Mouse (Mus musculus) embryonic facial prominence, embryonic 14.5 days (tissue): ENCODE measurements around the gene Klhl22. TPM values are rescaled to one million over a fixed set of nuclear protein-coding genes. Genes with fewer than 3 reads are reported as not detected.

Experiments
- ATAC-seq: fragments of 200-750 bp; cut with Nextera tagmentation; 2 replicates; pipeline ENCODE4 v1.8.0; 2017; ENCODE audit warnings: low read depth, moderate number of reproducible peaks, moderate TSS enrichment
- DNase-seq: peaks from one replicate; pipeline ENCODE4 v3.0.0-alpha.2; 2015; ENCODE audit warnings: low spot score
- H3K27ac ChIP-seq: fragments of 300-500 bp; sonication (generic); replicated peaks from 2 replicates; pipeline ENCODE4 v1.5.1; 2014; ENCODE audit warnings: low read depth, mild to moderate bottlenecking, low read length, moderate library complexity
- H3K27me3 ChIP-seq: fragments of 300-500 bp; sonication (generic); replicated peaks from 2 replicates; pipeline ENCODE4 v1.6.1; 2014; ENCODE audit warnings: low read length; ENCODE audit not compliant: control insufficient read depth, insufficient read depth
- H3K36me3 ChIP-seq: fragments of 300-500 bp; sonication (generic); 2 replicates; pipeline ENCODE4 v1.6.1; 2014; ENCODE audit warnings: low read length, mixed read lengths; ENCODE audit not compliant: control insufficient read depth, insufficient read depth
- H3K4me1 ChIP-seq: fragments of 300-500 bp; sonication (generic); 2 replicates; pipeline ENCODE4 v1.6.1; 2014; ENCODE audit warnings: antibody characterized with exemption, low read length; ENCODE audit not compliant: control insufficient read depth, insufficient read depth
- H3K4me2 ChIP-seq: fragments of 300-500 bp; sonication (generic); 2 replicates; pipeline ENCODE4 v1.6.1; 2014; ENCODE audit warnings: low read depth, mild to moderate bottlenecking, low read length, moderate library complexity, mixed read lengths
- H3K4me3 ChIP-seq: fragments of 300-500 bp; sonication (generic); 2 replicates; pipeline ENCODE4 v1.5.1; 2014; ENCODE audit warnings: low read depth, mild to moderate bottlenecking, low read length
- H3K9ac ChIP-seq: fragments of 300-500 bp; sonication (generic); 2 replicates; pipeline ENCODE4 v1.6.1; 2014; ENCODE audit warnings: low read depth, mild to moderate bottlenecking, low read length, moderate library complexity, mixed read lengths
- H3K9me3 ChIP-seq: fragments of 300-500 bp; sonication (generic); 2 replicates; pipeline ENCODE4 v1.6.1; 2016; ENCODE audit warnings: low read length; ENCODE audit not compliant: control insufficient read depth
- WGBS: fragments of 180-500 bp; shearing (Covaris S2); extraction: QIAGEN DNeasy Blood & Tissue Kit; methylation state at CpG from one replicate; pipeline ENCODE4 v1.1.7; 2014; 5-methylcytosine and 5-hydroxymethylcytosine counted together
- polyA plus RNA-seq: library from polyadenylated mRNA; unstranded; fragments of >200 nt; fragmentation: Nextera tagmentation; extraction: Ambion mirVana; gene quantifications from 2 replicates; pipeline ENCODE4 v1.2.1, GENCODE M21; 2014

Klhl22 gene
- polyA plus RNA-seq, 1 experiment from 2014 or later, result 77.1 TPM

DNA sequence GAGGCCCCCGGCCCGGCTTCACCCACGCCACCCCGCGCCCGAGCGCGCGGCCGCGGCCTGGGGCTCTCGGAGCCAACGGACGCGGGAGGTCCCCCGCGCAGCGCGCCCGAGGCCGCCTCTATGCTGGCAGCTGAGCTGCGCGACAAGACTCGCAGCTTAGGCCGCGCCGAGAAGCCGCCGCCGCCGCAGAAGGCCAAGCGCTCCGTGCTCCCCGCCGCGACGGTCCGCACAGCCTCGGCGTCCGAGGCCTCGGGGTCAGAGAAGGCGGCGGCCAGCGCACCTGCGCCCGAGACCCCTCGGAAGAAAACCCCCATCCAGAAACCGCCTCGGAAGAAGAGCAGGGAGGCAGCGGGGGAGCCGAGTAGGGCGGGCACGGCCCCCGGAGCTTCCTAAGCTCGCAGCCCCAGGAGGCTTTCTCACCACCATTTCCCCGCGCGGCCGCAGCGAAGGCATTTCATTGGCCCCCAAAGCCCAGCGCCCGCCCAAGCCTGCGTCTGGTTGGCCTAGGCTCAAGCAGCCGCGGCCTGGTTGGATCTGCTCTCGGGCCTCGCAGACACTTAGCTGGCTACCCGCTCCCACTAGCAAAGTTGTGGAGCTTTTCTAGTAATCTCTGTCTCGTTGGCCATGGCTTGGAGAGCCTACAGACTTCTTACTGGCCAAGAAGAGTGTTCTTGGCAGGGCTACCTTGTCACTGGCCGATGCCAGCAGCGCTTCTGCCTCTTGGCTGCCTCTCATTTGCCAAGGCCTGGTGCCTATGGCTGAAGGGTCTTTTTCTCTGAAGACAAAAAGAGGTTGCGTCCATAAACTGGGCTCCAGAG, 48.0 kb downstream of the Klhl22 start:
- Histone ChIP-seq H3K4me1 (peaks cover 83% of the 10 kb centered on the region), H3K27me3 (peaks cover 24% of the 10 kb centered on the region), H3K9me3 (no peaks in the 10 kb centered on the region), H3K4me3 (peak overlapping the region; percentile 38), H3K27ac (peak overlapping the region; percentile 90), H3K4me2 (peak overlapping the region; percentile 77), H3K36me3 (peaks cover 47% of the 10 kb centered on the region), H3K9ac (peak overlapping the region; percentile 74)
- peak; percentile 76 for ATAC-seq
- peak; percentile 96 for DNase-seq
- WGBS, result 4% methylated on average over 29 of the region's 73 CpGs

DNA sequence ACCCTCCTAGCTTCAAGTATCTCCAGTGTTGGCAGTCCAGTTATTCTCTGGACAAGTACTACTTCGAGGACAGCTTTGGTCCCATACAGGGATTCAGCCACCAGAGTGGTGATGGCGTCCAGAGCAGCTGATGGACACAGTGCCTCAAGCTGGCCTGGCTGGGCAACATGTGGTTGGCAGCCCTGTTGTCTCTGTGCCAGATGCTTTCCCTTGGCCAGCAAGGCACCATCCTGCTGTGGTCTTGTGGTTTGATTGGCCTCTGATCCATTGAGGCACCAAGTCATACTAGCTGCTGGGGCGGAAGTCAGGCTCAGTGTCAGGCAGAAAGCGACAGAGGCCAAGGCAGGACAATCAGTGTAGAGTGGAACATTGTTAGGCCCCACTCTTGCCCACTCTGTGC, 49.7 kb downstream of the Klhl22 start:
- peaks cover 66% of the 10 kb centered on the region for H3K4me1 ChIP-seq
- no peak overlapping the region for H3K4me3 ChIP-seq
- peak; percentile 36 for DNase-seq
- peak overlapping the region; percentile 96 for H3K27ac ChIP-seq
- no peak overlapping the region for H3K9ac ChIP-seq
- H3K4me2 ChIP-seq, result peak overlapping the region; percentile 18
- H3K36me3 ChIP-seq, result peaks cover 31% of the 10 kb centered on the region
- H3K9me3 ChIP-seq, result no peaks in the 10 kb centered on the region
- WGBS, result 69% methylated on average over 4 of the region's 4 CpGs
- H3K27me3 ChIP-seq, result peaks cover 7% of the 10 kb centered on the region
- no peak for ATAC-seq

DNA sequence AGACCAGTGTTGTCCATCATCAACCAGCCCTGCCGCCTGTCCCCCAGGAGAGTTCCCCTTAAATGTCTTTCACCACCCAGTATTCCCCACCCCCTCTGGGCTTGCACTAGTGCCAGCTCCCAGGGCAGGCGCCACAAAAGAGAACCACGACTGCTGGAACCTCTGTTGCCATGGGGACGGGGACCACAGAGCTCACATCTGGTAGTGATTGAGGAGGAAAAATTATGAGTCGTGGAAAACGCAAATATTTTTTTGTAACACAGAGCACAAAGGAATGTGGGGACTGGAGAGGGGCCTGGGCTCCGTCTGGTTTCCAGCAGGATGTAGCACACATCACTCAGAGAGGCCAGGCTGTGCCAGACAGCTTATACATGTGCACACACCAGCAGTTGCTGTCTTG, 50.3 kb downstream of the Klhl22 start:
- peaks cover 26% of the 10 kb centered on the region for H3K36me3 ChIP-seq
- peaks cover 6% of the 10 kb centered on the region; the same call in 1 of the 2 replicates for H3K27me3 ChIP-seq
- DNase-seq, result peak; percentile 95
- peak; percentile 78 for ATAC-seq
- peaks cover 60% of the 10 kb centered on the region for H3K4me1 ChIP-seq
- peak overlapping the region; percentile 96 for H3K27ac ChIP-seq
- no peaks in the 10 kb centered on the region for H3K9me3 ChIP-seq
- WGBS, result 9% methylated on average over 7 of the region's 7 CpGs
- no peak overlapping the region for H3K4me3 ChIP-seq
- H3K4me2 ChIP-seq, result peak overlapping the region; percentile 18
- no peak overlapping the region for H3K9ac ChIP-seq

DNA sequence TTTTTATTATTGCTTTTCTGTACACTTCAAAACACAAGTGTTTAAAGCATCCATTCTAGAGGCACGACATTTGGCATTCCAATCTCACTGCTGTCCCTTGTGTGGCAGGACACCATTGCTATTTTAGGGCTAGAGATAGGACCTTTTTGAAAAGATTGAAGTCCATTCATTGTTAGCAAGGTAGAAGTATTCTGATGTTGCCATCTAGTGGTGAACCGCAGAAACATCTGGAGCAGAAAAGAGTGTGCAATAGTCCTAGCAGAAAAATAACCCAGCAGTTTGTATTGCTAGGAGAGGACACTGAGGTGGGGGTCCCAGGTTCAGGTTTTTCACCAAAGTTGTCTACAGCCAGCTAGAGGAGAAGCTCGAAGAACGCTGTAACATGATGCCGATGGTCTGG, 52.7 kb downstream of the Klhl22 start:
- DNase-seq, result peak; percentile 81
- H3K9me3 ChIP-seq, result no peaks in the 10 kb centered on the region

DNA sequence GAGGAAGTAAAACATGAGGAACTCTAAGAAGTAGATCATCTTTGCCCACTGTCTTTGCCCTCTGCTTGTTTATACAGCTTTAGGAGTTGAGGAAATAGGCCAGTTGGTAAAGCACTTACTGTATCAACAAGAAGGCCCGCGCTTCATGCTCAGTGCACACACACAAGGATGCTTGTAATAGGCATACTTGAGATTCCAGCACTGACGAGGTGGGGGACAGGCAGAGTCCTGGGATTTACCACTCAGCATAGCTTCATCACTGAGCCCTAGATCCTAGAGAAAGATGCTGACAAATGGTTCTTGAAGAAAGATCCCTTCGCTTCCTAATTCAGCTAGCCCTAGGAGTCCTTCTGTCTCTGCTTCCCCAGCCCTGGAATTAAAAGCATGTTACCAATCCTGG, 53.8 kb downstream of the Klhl22 start:
- ATAC-seq (no peak), DNase-seq (peak; percentile 13)
- peaks cover 34% of the 10 kb centered on the region for H3K4me1 ChIP-seq
- no peak overlapping the region for H3K4me3 ChIP-seq
- no peak overlapping the region for H3K9ac ChIP-seq
- no peak overlapping the region for H3K4me2 ChIP-seq
- WGBS, result 33% methylated on average over 4 of the region's 4 CpGs
- 0 out of 2 replicates have a peak, but pooled peaks cover 5% of the 10 kb centered on the region for H3K36me3 ChIP-seq
- no peaks in the 10 kb centered on the region for H3K9me3 ChIP-seq
- H3K27me3 ChIP-seq, result no peaks in the 10 kb centered on the region
- no peak overlapping the region for H3K27ac ChIP-seq

More for the DNA sequence above, 52.7 kb downstream of the Klhl22 start:
- H3K27me3 ChIP-seq, result no peaks in the 10 kb centered on the region
- H3K36me3 ChIP-seq, result peaks cover 15% of the 10 kb centered on the region
- H3K9ac ChIP-seq, result no peak overlapping the region
- ATAC-seq, result no peak
- H3K27ac ChIP-seq, result no peak overlapping the region
- peaks cover 45% of the 10 kb centered on the region for H3K4me1 ChIP-seq
- 7% methylated on average over 5 of the region's 5 CpGs for WGBS
- no peak overlapping the region for H3K4me2 ChIP-seq
- no peak overlapping the region for H3K4me3 ChIP-seq

DNA sequence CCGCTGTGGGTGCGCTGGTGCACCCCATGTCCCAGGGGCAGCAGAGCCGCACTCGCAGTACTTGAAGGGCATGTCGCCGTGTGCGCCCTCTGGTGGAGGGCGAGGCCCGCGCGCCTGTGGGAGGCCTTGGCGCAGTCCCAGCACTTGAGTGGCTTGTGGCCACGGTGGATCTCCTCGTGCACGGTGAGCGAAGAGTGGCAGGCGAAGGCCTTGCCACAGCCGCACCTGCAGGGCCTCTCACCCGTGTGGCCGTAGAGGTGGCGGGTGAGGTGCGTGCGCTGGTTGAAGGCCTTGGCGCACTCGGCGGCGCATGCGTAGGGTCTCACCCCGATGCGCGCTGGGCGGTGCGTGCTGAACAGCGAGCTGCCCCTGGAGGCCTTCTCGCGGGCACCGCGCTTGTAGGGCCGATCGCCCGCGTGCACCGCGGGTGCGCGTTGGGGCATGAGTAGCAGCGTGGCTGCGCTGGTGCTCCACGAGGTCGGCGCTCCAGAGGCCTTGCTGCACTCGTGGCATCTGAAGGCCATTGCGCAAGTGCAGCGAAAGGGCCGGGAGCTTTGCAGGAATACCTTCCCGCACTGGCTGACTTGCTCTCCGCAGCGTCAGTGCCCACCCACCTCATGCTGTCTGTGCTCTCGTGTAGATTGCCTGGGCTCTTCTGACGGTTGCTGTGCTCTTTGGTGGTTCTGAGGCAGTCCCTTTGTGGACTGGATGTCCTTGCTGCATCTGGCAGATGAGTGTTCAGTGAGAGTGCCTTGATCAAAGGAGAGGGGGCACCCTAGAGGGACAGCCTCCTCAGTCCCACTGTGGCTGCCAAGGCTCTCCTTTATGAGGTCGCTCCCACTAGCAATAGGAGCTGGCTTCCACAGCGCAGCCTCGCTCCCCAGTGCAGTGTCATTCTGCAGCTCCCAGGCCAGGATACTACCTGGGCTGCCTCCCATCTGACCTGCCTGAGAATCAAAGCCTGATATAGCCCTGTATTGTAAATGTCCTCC, 56.3 kb downstream of the Klhl22 start:
- H3K4me2 ChIP-seq, result peak overlapping the region; percentile 71

DNA sequence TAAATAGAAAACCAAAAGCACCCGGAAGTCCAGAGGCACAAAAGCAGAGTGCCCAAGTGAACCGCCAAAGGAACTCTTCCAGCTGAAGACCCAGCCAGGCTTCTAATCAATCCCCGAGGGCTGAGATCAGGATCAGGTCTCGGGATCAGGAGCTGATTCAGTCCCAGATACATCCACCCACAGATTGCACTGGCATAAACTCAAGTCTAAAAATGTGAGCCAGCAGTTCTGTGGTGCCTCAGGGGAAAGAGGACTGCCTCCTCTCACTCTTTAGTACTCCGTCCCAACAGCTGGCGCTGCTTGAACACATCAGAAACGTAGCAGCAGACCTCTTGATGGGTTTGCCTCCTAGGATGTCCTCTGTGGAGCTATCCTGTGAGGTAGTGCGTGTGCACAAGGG, 57.1 kb downstream of the Klhl22 start:
- Histone ChIP-seq H3K27ac (no peak overlapping the region), H3K9ac (peak overlapping the region; percentile 74; the same call in 1 of the 2 replicates), H3K4me1 (peaks cover 9% of the 10 kb centered on the region; the same call in 1 of the 2 replicates), H3K36me3 (no peaks in the 10 kb centered on the region), H3K9me3 (no peaks in the 10 kb centered on the region), H3K4me3 (no peak overlapping the region), H3K4me2 (peak overlapping the region; percentile 71; the same call in 1 of the 2 replicates), H3K27me3 (no peaks in the 10 kb centered on the region)
- ATAC-seq (no peak), DNase-seq (peak; percentile 22)
- WGBS, result 60% methylated on average over 8 of the region's 8 CpGs

More for the DNA sequence above, 56.3 kb downstream of the Klhl22 start:
- peak; percentile 90 for ATAC-seq
- H3K9me3 ChIP-seq, result no peaks in the 10 kb centered on the region
- H3K27ac ChIP-seq, result peak overlapping the region; percentile 69
- no peaks in the 10 kb centered on the region for H3K27me3 ChIP-seq
- H3K9ac ChIP-seq, result peak overlapping the region; percentile 74
- 3% methylated on average over 39 of the region's 63 CpGs for WGBS
- H3K4me3 ChIP-seq, result peak overlapping the region; percentile 49
- H3K36me3 ChIP-seq, result no peaks in the 10 kb centered on the region
- peaks cover 12% of the 10 kb centered on the region; the same call in 1 of the 2 replicates for H3K4me1 ChIP-seq
- DNase-seq, result peak; percentile 91

DNA sequence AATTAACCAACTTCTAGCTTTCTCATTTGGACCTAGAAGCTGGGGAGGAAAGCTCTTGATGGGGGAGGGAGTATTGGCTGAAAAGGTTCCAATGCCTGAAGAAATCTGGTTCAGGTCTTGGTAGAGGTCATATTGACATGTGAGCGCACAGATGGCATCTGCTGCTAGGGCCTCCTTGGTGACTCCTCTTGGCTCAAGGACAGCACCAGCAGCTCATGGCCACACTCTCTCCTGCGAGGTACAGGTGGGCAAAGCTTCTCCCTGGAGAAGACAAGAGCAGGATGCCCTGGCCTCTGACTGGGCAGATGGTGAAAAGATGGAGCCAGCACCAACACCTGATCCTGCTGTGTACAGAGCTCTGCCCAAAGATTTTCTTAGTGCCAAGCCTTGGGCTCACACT, 67.1 kb downstream of the Klhl22 start:
- WGBS, result 83% methylated on average over 2 of the region's 2 CpGs
- DNase-seq, result no peak
- H3K9ac ChIP-seq, result no peak overlapping the region

More for the DNA sequence above, 67.1 kb downstream of the Klhl22 start:
- no peak overlapping the region for H3K4me2 ChIP-seq
- no peaks in the 10 kb centered on the region for H3K36me3 ChIP-seq
- H3K9me3 ChIP-seq, result no peaks in the 10 kb centered on the region
- H3K4me1 ChIP-seq, result no peaks in the 10 kb centered on the region
- H3K27ac ChIP-seq, result no peak overlapping the region
- ATAC-seq, result no peak
- H3K27me3 ChIP-seq, result peaks cover 12% of the 10 kb centered on the region
- H3K4me3 ChIP-seq, result no peak overlapping the region
